Mouse (Mus musculus) spleen, adult 2 months (tissue): ENCODE results near the gene Nedd4. TPM values are rescaled to one million over a fixed set of nuclear protein-coding genes. Genes with fewer than 3 reads are reported as not detected.

Experiments used
- DNase-seq, 2 experiments: peaks; one replicate each; pipeline versions ENCODE4 v3.0.0 to v3.0.0-alpha.2; 2012 to 2021; ENCODE audit warnings: low spot score in 2 of 2, low read depth in 1 of 2
- H3K27ac ChIP-seq: fragments of 200-500 bp; 2 replicates; pipeline ENCODE4 v1.5.1; 2012; ENCODE audit warnings: low read length, inconsistent platforms; ENCODE audit not compliant: insufficient read depth
- H3K27me3 ChIP-seq: fragments of 200-500 bp; 2 replicates; pipeline ENCODE4 v1.6.1; 2012; ENCODE audit warnings: mild to moderate bottlenecking, moderate library complexity, low read length, inconsistent platforms; ENCODE audit not compliant: control insufficient read depth, insufficient read depth
- H3K36me3 ChIP-seq: fragments of 200-500 bp; 2 replicates; pipeline ENCODE4 v1.6.1; 2012; ENCODE audit warnings: mild to moderate bottlenecking, low read length, inconsistent platforms; ENCODE audit not compliant: control insufficient read depth, insufficient read depth
- H3K4me1 ChIP-seq: fragments of 200-500 bp; 2 replicates; pipeline ENCODE4 v1.6.1; 2011; ENCODE audit warnings: inconsistent platforms; ENCODE audit not compliant: control insufficient read depth, insufficient read depth, insufficient read length
- H3K4me3 ChIP-seq: fragments of 200-500 bp; 2 replicates; pipeline ENCODE4 v1.5.1; 2011; ENCODE audit warnings: mild to moderate bottlenecking, inconsistent platforms; ENCODE audit not compliant: insufficient read depth, insufficient read length; ENCODE audit errors: extremely low read depth
- CTCF ChIP-seq: fragments of 200-500 bp; IDR thresholded peaks from 2 replicates; pipeline ENCODE4 v1.5.1; 2011; ENCODE audit warnings: mild to moderate bottlenecking, inconsistent platforms; ENCODE audit not compliant: insufficient read depth, insufficient read length, insufficient replicate concordance; ENCODE audit errors: extremely low read depth
- POLR2A ChIP-seq: fragments of 200-500 bp; IDR thresholded peaks from 2 replicates; pipeline ENCODE4 v1.6.1; 2011; ENCODE audit warnings: low read depth, low read length, inconsistent platforms
- WGBS: fragments of 180-500 bp; shearing (Covaris S2); methylation state at CpG from one replicate; pipeline ENCODE4 v1.1.7; 2018; 5-methylcytosine and 5-hydroxymethylcytosine counted together
- polyA plus RNA-seq: library from polyadenylated mRNA; depleted of rRNA; stranded (reverse); fragments of >200 nt; gene quantifications from 2 replicates; pipeline ENCODE4 v1.2.3, GENCODE M21; 2012

Gene Nedd4
- polyA plus RNA-seq, 1 experiment: 30.6 TPM

- H3K36me3 ChIP-seq: no peaks in the 10 kb centered on the region
- no peak for DNase-seq
- H3K27me3 ChIP-seq: no peaks in the 10 kb centered on the region
- H3K27ac ChIP-seq: no peak overlapping the region
- no peaks in the 10 kb centered on the region; the same call in 1 of the 2 replicates for H3K4me1 ChIP-seq
- WGBS: 6% methylated on average over 2 of the region's 2 CpGs
- TF ChIP-seq CTCF: no peak
- TF ChIP-seq POLR2A: no peak
- H3K4me3 ChIP-seq: no peak overlapping the region
These were observed 33.6 kb upstream of the Nedd4 start for GRCm38 (mm10) chr9:72628591-72628990.

- H3K36me3 ChIP-seq: no peaks in the 10 kb centered on the region
- TF ChIP-seq POLR2A (no peak), CTCF (no peak)
- H3K27me3 ChIP-seq: no peaks in the 10 kb centered on the region
- no peak overlapping the region for H3K4me3 ChIP-seq
- H3K27ac ChIP-seq: no peak overlapping the region
- DNase-seq: no peak
- 86% methylated on average over 1 of the region's 1 CpGs for WGBS
- H3K4me1 ChIP-seq: no peaks in the 10 kb centered on the region; the same call in 1 of the 2 replicates
These were observed 29.9 kb upstream of the Nedd4 start for GRCm38 (mm10) chr9:72632198-72632597.

- H3K4me1 ChIP-seq: peaks cover 5% of the 10 kb centered on the region; the same call in 1 of the 2 replicates
- no peak overlapping the region for H3K4me3 ChIP-seq
- no peaks in the 10 kb centered on the region for H3K36me3 ChIP-seq
- TF ChIP-seq CTCF (no peak), POLR2A (no peak)
- H3K27me3 ChIP-seq: no peaks in the 10 kb centered on the region
- no peak overlapping the region for H3K27ac ChIP-seq
- DNase-seq: peak in 1 of 2 experiments; percentile 25
These were observed 27.0 kb upstream of the Nedd4 start for GRCm38 (mm10) chr9:72635134-72635533.

DNA sequence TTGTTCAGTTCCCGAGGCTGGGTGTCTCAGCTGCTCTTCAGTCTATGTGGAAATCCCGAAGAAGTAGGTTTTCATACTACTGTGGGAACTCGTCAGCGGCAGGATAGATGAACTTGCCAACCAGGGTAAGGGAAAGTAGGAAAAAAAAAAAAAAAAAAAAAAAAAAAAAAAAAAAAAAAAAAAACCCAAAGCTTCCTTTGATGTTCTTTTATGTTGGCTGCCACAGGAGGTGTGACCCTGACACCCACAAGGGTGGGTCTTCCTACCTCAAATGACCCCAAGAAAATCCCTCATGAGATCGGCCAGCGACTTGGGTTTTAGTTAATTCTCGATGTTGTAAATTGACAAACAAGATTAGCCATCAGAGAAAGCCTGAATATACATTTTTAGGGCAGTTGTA, 25.6 kb upstream of the Nedd4 start:
- no peak for DNase-seq
- Histone ChIP-seq H3K36me3 (no peaks in the 10 kb centered on the region), H3K27me3 (no peaks in the 10 kb centered on the region), H3K27ac (no peak overlapping the region), H3K4me1 (peaks cover 8% of the 10 kb centered on the region), H3K4me3 (no peak overlapping the region)
- WGBS: 81% methylated on average over 7 of the region's 7 CpGs
- no peak for TF ChIP-seq CTCF
- no peak for TF ChIP-seq POLR2A

GRCm38 (mm10) chr9:72637243-72637642, 24.9 kb upstream of the Nedd4 start:
- no peaks in the 10 kb centered on the region for H3K27me3 ChIP-seq
- no peak for TF ChIP-seq CTCF
- no peak for TF ChIP-seq POLR2A
- H3K36me3 ChIP-seq: no peaks in the 10 kb centered on the region
- peaks cover 8% of the 10 kb centered on the region for H3K4me1 ChIP-seq
- 89% methylated on average over 8 of the region's 8 CpGs for WGBS
- DNase-seq: no peak
- no peak overlapping the region for H3K27ac ChIP-seq
- no peak overlapping the region for H3K4me3 ChIP-seq

GRCm38 (mm10) chr9:72638951-72639842, 22.9 kb upstream of the Nedd4 start:
- DNase-seq: no peak
- peak overlapping the region; percentile 62; the same call in 1 of the 2 replicates for H3K27ac ChIP-seq
- 77% methylated on average over 9 of the region's 9 CpGs for WGBS
- TF ChIP-seq CTCF: no peak
- peak overlapping the region; percentile 49; the same call in 1 of the 2 replicates for H3K4me3 ChIP-seq
- H3K27me3 ChIP-seq: no peaks in the 10 kb centered on the region
- peaks cover 8% of the 10 kb centered on the region for H3K4me1 ChIP-seq
- H3K36me3 ChIP-seq: no peaks in the 10 kb centered on the region
